Mouse (Mus musculus) liver, postnatal 0 days (tissue): Measurements from ENCODE around the gene Rhoa.

Source experiments
- CTCF ChIP-seq: sonication (generic); IDR thresholded peaks from 2 replicates; pipeline ENCODE4 v1.5.1; 2016; ENCODE audit warnings: antibody characterized with exemption, low read depth
- EP300 ChIP-seq: IDR thresholded peaks from 2 replicates; pipeline ENCODE4 v1.6.1; 2016; ENCODE audit warnings: antibody characterized with exemption, low read depth, mild to moderate bottlenecking

DNA sequence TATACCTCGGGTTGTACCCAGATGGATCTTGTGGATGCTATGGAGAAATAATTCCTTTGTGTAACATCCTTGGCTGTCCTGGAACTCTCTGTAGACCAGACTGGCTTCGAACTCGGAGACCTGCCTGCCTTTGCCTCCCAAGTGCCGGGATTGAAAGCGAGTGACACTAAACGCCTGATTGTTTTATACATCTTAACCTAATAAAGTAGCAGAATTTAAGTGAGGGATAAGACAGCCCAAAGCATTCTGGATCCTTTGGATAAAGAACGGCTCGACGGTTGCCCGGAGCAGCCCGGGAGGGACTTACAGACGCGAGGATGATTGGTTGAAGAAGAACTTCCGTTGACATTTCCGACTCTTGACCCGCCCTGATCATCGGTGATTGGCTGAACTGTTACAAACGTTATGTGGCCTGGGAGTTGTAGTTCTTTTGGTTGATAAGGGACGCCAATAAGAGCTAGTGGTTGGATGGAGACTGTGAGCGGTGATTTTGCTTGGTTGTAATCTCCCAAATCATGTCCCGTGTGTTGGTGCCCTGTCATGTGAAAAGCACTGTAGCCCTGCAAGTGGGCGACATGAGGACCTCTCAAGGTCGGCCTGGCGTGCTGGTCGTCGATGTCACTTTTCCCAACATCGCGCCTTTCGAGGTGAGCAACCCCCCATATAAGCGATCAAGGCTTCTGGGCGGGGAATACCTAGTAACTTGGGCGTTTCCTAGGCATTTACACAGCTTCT lies 15.7 kb upstream of the Rhoa start, which contains the start of gene Nicn1:
- no peak for TF ChIP-seq CTCF
- peak; percentile 25; the same call in 1 of the 2 replicates for TF ChIP-seq EP300
